Mouse (Mus musculus) small intestine, adult 2 months (tissue): ENCODE results near the gene Atp13a2. TPM values are rescaled to one million over a fixed set of nuclear protein-coding genes. Genes with fewer than 3 reads are reported as not detected.

ENCODE experiments used
- H3K27ac ChIP-seq: fragments of 200-500 bp; 2 replicates; pipeline ENCODE4 v1.5.1; 2012; ENCODE audit warnings: low read depth, low read length, control low read depth, inconsistent platforms; ENCODE audit not compliant: insufficient read depth
- H3K27me3 ChIP-seq: fragments of 200-500 bp; 2 replicates; pipeline ENCODE4 v1.6.1; 2012; ENCODE audit warnings: mild to moderate bottlenecking, moderate library complexity, low read length, inconsistent platforms; ENCODE audit not compliant: control insufficient read depth, insufficient read depth
- H3K36me3 ChIP-seq: fragments of 200-500 bp; 2 replicates; pipeline ENCODE4 v1.6.1; 2012; ENCODE audit warnings: mild to moderate bottlenecking, low read length, control low read depth, inconsistent platforms; ENCODE audit not compliant: control insufficient read depth, insufficient read depth
- H3K4me1 ChIP-seq: fragments of 200-500 bp; 2 replicates; pipeline ENCODE4 v1.6.1; 2012; ENCODE audit warnings: low read length, inconsistent platforms, mixed read lengths; ENCODE audit not compliant: control insufficient read depth, insufficient read depth, insufficient read length
- H3K4me3 ChIP-seq: fragments of 200-500 bp; 2 replicates; pipeline ENCODE4 v1.5.1; 2012; ENCODE audit warnings: low read depth, mild to moderate bottlenecking, control low read depth, inconsistent platforms, low read length, moderate library complexity
- CTCF ChIP-seq: fragments of 200-500 bp; IDR thresholded peaks from 2 replicates; pipeline ENCODE4 v1.5.1; 2012; ENCODE audit warnings: low read depth, mild to moderate bottlenecking, control low read depth, inconsistent platforms, low read length, moderate library complexity, mixed read lengths; ENCODE audit not compliant: insufficient replicate concordance, insufficient read length; ENCODE audit errors: extremely low read depth
- POLR2A ChIP-seq: fragments of 200-500 bp; IDR thresholded peaks from 2 replicates; pipeline ENCODE4 v1.6.1; 2012; ENCODE audit warnings: low read depth, mild to moderate bottlenecking, control low read depth, inconsistent platforms, low read length, moderate library complexity
- WGBS: fragments of 180-500 bp; shearing (Covaris S2); methylation state at CpG from one replicate; pipeline ENCODE4 v1.1.7; 2018; 5-methylcytosine and 5-hydroxymethylcytosine counted together
- polyA plus RNA-seq: library from polyadenylated mRNA; depleted of rRNA; stranded (reverse); fragments of >200 nt; gene quantifications from 2 replicates; pipeline ENCODE4 v1.2.3, GENCODE M21; 2012

The Atp13a2 gene
- polyA plus RNA-seq, 1 experiment, result 63.0 TPM

DNA sequence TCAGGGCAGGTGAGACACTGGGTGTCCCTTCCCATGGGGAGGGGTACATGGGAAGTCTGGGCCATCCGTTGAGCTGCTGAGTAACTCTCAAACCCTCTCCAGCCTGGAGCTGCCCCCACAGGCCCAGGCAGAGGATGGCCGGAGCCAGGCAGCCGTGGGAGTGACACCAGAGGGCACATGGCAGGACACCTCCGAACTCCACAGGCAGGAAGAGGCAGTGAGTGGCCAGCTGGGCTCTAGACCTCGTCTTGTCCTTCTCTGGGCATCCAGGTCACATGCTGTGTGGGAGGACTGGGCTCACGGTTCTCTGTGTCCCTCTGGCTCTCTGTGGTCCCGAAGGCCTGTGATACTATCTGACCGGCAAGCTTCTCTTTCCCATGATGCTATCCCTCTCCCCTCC, 7.2 kb downstream of the Atp13a2 start:
- TF ChIP-seq POLR2A (no peak), CTCF (no peak)
- WGBS, result 92% methylated on average over 8 of the region's 8 CpGs
- peaks cover 35% of the 10 kb centered on the region for H3K36me3 ChIP-seq

DNA sequence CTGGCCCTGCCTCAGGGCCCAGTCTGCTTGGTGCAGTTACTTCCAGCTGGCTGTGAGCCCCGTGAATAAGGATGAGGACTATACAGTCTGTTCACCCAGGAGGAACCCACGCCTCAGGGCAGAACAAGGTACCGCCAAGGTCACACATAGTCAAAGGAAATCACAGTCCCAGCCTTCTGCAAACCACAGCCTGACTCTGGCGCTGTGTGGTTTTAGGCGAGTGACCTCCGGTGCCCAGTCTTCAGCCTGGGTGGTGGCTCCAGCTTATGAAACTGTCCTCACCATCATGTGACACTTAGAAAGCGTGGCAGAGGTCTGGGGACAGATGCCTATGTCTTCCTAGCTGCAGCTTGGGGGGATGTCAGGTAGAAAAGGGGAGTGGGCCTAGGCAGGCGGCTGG, 9.1 kb downstream of the Atp13a2 start:
- no peak overlapping the region for H3K27ac ChIP-seq
- H3K36me3 ChIP-seq, result peaks cover 39% of the 10 kb centered on the region
- TF ChIP-seq CTCF (no peak), POLR2A (no peak)
- WGBS, result 83% methylated on average over 8 of the region's 8 CpGs
- no peak overlapping the region for H3K4me3 ChIP-seq
- no peaks in the 10 kb centered on the region for H3K4me1 ChIP-seq
- H3K27me3 ChIP-seq, result no peaks in the 10 kb centered on the region

More for the DNA sequence above, 7.2 kb downstream of the Atp13a2 start:
- H3K27ac ChIP-seq, result no peak overlapping the region
- no peaks in the 10 kb centered on the region for H3K4me1 ChIP-seq
- H3K4me3 ChIP-seq, result no peak overlapping the region
- H3K27me3 ChIP-seq, result no peaks in the 10 kb centered on the region

DNA sequence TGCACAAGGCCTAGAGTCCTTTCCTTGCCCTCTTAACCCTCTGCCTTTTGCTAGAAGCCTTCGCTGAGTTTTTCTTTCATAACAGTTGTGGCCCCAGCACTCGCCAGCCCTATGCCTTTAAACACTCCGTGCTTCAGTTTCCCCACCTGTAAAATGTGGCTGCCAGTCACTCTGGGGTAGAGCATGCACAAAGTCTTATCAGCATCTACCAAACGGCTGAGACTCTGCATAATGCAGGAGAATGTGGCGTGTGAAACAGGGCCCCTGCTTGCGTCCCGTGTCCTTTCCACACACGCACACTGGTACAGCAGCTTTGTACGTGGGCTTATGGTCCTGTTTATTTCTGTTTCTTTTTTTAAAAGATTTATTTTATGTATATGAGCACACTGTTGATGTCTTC, 10.1 kb downstream of the Atp13a2 start:
- H3K4me1 ChIP-seq, result no peaks in the 10 kb centered on the region
- H3K36me3 ChIP-seq, result peaks cover 39% of the 10 kb centered on the region
- no peak overlapping the region for H3K4me3 ChIP-seq
- H3K27ac ChIP-seq, result no peak overlapping the region
- no peak for TF ChIP-seq CTCF
- no peak for TF ChIP-seq POLR2A
- WGBS, result 93% methylated on average over 9 of the region's 9 CpGs
- H3K27me3 ChIP-seq, result no peaks in the 10 kb centered on the region

DNA sequence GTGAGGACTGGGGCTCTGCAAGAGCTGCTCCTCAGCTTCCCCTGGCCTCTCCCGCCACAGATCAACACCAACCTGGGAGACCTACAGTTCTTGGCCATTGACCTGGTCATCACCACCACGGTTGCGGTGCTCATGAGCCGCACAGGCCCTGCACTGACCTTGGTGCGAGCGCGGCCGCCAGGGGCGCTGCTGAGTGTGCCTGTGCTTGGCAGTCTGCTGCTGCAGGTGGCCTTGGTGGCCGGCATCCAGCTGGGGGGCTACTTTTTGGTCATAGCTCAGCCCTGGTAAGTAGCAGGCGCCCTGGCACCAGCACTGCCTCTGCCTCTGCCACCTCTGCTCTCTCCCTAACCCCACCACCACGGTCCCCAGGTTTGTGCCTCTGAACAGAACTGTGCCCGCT, 19.3 kb downstream of the Atp13a2 start:
- Histone ChIP-seq H3K4me3 (no peak overlapping the region), H3K36me3 (peaks cover 9% of the 10 kb centered on the region; the same call in 1 of the 2 replicates), H3K4me1 (no peaks in the 10 kb centered on the region; the same call in 1 of the 2 replicates), H3K27me3 (peaks cover 9% of the 10 kb centered on the region; the same call in 1 of the 2 replicates), H3K27ac (no peak overlapping the region)
- TF ChIP-seq CTCF, result no peak
- no peak for TF ChIP-seq POLR2A
- 82% methylated on average over 13 of the region's 13 CpGs for WGBS

DNA sequence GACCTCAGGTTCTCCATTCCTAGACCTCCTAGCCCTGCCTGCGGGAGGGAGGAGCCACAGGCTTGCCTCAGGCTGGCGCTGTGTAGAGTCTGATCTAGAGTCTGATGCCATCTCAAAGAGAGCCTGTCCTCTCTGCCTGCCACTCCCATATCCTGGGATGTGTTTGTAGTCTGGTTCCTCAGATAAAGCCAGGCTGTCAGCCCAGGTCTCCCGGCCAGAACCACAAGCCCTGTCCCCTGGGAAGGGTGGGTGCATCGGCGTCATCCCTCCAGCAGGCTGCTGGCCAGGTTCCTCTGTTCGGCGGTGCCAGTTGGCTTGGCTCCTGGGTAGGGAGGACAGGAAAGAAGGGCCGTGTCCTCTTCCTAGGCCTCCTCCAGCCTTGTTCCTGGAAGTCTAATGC, 21.4 kb downstream of the Atp13a2 start:
- Histone ChIP-seq H3K4me3 (no peak overlapping the region), H3K27ac (no peak overlapping the region), H3K27me3 (peaks cover 9% of the 10 kb centered on the region; the same call in 1 of the 2 replicates), H3K36me3 (peaks cover 9% of the 10 kb centered on the region; the same call in 1 of the 2 replicates), H3K4me1 (no peaks in the 10 kb centered on the region; the same call in 1 of the 2 replicates)
- no peak for TF ChIP-seq CTCF
- no peak for TF ChIP-seq POLR2A
- WGBS, result 76% methylated on average over 8 of the region's 8 CpGs

DNA sequence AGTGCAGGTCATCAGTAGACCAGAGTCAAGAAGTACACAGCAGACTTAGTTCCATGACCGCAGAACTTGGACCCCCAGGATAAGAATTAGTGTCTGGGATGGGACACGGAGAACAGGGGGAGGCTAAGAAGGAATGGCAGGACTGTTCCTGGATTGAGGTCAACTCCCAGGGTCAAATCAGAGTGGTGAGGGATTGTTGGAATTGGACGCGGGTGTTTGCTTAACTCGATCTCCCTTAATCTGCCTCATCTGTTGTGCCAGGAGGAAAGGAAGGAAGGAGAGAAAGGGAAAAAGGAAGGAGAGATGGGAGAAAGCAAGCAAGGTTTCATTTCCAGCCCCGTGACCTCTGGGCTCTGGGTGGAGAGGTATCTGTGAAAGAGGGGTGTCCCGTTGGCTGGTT, 23.4 kb downstream of the Atp13a2 start, which contains the start of gene Mfap2:
Gene Mfap2 (plus strand): TSS at position 301 of the 400 bp plus-strand sequence.
- TF ChIP-seq CTCF (no peak), POLR2A (no peak)
- 24% methylated on average over 7 of the region's 7 CpGs for WGBS
- peaks cover 4% of the 10 kb centered on the region; the same call in 1 of the 2 replicates for H3K36me3 ChIP-seq
- H3K27ac ChIP-seq, result no peak within 1 kb of the TSS
- H3K4me3 ChIP-seq, result peak within 1 kb of the TSS; percentile 62
- H3K27me3 ChIP-seq, result peaks cover 9% of the 10 kb centered on the region; the same call in 1 of the 2 replicates
- no peaks in the 10 kb centered on the region; the same call in 1 of the 2 replicates for H3K4me1 ChIP-seq

DNA sequence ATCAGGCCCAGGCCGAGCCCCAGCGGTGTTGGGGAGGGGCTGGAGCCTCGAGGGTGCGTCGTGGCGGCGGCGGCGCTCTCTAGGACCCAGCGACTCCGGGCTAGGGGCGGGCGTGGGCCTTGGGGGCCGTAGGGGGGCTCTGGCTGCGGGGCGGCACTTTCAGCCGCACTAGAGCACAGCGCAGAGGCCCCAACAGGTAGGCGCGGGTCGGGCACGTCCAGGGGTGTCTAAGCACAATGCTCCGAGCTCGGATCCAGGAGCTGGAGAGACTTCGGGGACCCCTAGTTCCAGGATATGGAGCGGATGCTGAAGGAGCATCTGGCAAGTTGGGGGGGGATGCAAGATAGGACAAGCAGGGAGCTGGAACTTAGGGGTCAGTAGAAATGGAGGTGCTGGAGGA, 23.9 kb downstream of the Atp13a2 start:
- H3K27me3 ChIP-seq, result peaks cover 9% of the 10 kb centered on the region; the same call in 1 of the 2 replicates
- peak overlapping the region; percentile 62 for H3K4me3 ChIP-seq
- no peaks in the 10 kb centered on the region; the same call in 1 of the 2 replicates for H3K4me1 ChIP-seq
- H3K36me3 ChIP-seq, result peaks cover 2% of the 10 kb centered on the region; the same call in 1 of the 2 replicates
- TF ChIP-seq POLR2A (no peak), CTCF (no peak)
- H3K27ac ChIP-seq, result no peak overlapping the region
- 2% methylated on average over 26 of the region's 26 CpGs for WGBS
